Mouse (Mus musculus) granulocyte monocyte progenitor cell, adult 5-6 weeks (primary cell): ENCODE results near the gene Id4. TPM values are rescaled to one million over a fixed set of nuclear protein-coding genes. Genes with fewer than 3 reads are reported as not detected.
A peak's percentile ranks its signal among the peaks of the same experiment; 100 is the strongest.

Experiments
- ATAC-seq: replicated peaks from 2 replicates; pipeline ENCODE4 v1.8.0; 2016; ENCODE audit warnings: mild to moderate bottlenecking, moderate TSS enrichment, inconsistent platforms; ENCODE audit not compliant: poor library complexity, severe bottlenecking
- total RNA-seq, 2 experiments: library from RNA; stranded (forward) in 1 of 2; stranded (reverse) in 1 of 2; fragments of 200-712, 200-1000 nt in 1 of 2; fragments of >200 nt in 1 of 2; fragmentation: Nextera tagmentation in 1 of 2; gene quantifications; 2 replicates each; pipeline ENCODE4 v1.2.3; 2014 to 2017

Gene Id4
- not detected in 2 replicates for total RNA-seq (2014; fragmentation: Nextera tagmentation)
- not detected in 2 replicates for total RNA-seq (2017)

DNA sequence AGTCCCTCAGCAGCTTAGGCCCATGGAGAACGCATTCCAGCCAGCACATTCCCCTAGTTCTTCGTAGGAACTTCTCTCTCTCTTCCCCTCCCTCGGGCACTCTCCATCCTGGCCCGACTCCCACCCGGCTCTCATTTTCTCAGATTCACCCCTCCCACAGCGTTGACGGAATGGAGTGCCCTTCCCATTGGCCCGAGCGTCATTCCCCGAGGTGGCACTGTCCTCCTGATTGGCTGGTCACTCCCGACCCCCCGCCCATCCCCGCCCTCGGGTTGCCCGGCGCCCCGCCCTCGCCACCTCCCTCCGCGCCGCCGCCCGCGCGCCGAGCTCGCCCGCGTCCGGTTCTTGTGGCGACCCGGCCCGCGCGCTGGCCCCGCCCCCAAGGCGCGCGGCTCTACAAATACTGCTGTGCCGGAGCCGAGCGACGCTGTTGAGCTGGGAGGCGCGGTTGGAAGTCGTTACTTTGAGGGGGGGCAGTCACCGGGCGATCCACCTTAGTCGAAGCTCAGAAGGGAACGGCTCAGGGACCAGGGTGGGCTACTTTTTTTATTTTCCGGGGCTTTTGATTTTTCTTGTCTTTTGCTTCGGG, at the start of gene Id4:
TSS of gene Id4 (plus strand) at position 539 of the 589 bp plus-strand sequence.
- peak; percentile 89 for ATAC-seq

DNA sequence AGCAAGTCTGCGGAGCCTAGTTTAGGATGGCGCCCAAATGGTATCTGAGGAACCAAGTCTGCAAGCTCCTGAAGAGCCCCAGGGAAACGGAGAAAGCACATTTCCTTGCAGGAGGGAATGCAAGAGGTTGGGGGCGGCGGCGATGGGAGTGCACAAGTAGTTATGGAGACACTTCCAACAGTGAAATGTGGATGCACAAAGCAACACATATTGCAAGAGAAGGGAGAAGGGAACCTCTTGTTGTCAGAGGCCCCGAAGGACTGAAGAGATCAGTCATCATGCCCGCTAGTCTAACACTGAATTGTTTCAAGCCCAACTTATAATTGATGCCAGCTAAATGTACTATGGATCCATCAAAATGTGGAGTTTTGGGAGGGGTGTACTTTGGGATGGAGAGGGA, 33.9 kb upstream of the Id4 start:
- ATAC-seq, result no peak

DNA sequence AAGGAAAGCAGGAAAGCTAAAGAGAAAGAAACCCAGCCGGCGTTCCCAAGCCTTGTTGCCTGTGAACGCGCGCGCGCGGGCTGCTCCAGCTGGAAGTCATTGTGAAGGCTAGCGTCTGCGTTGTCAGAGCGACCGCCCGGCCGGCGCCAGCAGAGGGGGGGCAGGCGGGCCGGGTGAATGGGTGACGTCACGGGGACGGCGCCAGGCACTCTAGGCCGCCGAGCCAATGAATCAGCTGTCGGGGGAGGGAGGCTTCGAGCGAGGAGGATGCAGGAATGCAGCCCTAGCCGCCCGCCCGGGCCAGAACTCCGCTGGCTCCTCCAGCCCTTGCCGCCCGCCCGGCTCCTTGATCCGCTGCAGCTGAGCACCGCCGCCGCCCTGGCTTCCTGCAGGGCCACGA, 33.3 kb upstream of the Id4 start:
- peak; percentile 97 for ATAC-seq

DNA sequence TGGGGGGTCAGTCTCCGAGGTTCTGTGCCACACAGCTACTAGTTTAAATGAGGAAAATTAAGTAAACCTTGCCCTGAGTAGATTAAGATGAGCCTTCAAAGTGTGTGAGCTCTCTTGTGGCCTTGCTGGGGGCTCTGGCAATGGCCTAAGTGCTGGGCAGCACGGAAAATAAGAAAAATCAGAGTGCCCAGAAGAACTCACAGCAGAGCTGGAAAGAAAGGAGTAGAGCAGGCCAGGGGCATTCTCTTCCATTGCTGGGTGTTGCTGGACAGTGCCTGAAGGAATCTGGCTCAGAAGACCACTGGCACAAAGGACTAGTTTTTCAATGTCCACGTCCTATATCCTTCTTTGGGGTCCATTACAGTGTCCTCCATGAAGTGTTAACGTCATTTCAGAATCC, 32.9 kb upstream of the Id4 start:
- ATAC-seq, result no peak

DNA sequence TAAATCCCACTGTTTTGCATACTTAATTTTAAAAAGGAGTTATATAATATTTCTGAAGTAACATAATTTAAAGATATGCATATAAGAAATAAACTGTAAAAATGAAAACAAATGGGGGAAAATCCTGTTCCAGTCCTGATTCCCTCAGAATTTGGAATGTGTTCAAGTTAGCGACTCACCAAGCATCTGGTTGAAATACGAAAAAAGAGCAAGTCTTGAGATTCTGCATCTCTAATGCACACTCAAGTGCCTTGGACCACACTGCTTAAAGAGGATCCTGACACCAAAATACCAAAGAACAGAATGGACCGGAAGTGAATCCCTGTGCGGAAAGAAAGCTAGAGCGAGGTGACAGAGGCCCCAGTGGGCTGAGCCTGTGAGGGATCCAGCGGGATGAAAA, 30.0 kb upstream of the Id4 start:
- ATAC-seq, result no peak

DNA sequence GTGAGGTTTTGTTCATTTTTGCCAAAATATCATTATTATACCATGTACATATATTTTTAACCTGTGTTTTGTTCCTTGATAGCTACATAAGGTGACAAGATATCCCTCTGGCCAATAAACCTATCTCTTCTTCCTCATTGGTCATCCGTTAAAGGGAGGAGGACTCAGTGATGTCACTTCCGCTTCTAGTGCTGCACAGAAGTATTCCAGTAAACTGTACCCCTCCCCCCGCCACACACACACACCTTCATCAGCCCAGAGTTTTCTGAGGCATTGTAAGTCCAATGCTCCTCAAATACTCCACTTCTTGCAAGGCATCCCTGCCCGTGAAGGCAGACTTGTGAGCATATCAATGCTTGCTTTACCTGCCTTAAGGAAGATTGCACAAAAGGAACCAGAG, 24.6 kb upstream of the Id4 start:
- ATAC-seq, result no peak

DNA sequence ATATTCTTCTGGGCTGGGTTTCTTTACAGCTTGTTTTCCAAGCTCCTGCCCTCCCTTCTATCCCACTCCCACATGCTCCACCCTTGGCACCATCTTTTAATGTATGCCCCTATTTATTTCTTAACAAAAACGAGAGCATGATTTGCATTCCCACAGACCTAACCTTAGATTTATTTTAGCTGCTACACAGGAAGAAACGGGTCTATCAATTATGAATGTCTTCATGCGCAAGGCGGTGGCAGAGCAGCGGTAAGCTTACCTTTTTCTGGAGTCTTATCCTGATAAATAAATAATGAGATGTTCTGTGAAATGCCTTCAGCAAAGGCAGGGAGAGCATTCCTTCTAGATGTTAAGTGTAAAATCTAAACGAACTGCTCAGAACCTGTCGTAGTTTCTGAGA, 24.2 kb upstream of the Id4 start:
- ATAC-seq, result no peak

DNA sequence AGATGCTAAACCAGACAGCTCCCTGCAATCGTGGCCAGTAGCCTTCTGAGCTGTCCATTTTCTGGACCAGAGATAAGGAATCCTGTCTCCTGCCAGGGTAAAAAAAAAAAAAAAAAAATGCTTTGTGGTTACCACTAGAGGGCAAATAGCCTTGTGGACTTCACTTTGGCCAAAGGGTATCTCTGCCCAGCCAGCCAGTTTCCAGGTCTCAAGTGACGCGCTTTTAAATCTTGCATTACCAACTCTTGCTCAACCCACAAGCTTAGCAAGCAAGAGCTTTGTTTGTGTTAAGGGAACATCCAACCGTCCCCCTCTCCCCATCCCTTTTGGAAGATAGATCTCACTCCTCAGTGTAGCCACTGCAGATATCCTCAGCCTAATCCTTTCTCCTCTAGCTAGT, 23.5 kb upstream of the Id4 start:
- no peak for ATAC-seq

DNA sequence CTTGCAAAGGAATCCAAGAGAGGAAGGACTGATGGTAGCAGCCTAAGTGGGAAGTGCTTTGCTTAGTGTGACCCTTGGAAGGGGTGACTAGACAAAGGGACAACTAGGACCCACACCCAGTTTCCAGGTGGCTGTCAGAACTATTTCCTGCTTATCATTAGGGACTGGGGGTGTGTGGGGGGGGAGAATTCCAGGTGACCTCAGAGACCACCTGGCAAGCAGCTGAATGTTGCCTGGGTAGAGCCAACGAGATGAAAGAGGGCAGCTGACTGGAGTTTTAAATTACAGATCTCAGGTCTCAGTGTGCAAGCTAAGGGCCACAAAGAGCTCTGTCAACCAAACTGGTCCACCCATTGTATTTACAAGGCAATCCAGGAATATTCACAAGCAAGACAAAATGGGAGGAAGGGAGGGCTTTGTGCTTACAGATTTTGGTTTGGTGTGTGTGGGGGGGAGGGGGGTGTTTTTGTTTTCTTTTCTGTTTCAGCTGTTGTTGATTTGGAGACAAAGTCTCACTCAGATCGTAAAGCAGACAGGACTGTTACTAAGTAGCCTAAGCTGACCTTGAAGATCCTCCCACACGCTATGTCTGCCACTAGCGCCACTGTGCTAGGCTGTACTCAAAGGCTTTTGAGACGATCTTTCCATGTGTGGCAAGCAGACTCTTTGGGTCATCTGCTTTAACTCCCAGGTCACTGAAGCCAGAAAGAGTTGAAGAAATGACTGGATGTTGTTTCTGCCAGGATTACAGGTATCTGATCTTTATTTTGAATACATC, 15.6 kb upstream of the Id4 start:
- ATAC-seq, result no peak

DNA sequence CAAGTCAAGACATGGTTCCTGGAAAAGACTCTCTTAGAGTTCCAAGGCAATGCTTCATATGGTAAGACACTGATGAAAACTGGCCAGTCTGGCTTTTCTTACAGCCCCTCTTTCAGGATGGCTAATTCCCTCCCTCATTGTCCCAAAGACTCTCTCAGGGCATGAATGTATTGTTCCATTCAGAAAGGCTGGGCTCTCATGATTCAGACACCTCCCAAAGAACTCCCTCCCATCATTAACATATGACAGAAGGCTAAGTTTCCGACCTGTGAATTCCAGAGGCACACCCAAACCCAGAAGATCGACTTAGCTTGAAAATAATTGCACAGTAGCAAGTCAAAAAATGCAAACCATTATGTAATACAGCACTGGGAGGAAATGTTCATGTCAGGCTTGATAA, 8.5 kb upstream of the Id4 start:
- ATAC-seq, result no peak

DNA sequence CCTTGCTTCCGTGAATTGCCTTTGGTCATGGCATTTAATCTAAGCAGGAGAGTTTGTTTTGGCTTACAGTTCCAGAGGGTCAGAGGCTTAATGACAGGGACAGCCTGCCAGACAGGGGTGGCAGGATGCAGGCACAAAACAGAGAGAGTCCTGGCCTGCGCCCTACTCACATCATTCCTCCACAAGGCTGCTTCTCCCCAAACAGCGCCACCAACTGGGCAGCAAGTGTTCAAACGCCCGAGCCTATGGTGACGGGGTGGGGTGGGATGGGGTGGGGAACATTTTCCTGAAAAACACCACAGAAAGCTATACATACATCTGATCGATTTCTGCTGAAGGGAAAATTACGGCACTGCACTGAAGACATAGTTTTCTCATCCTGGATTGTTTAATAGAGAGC, 6.0 kb upstream of the Id4 start:
- no peak for ATAC-seq

DNA sequence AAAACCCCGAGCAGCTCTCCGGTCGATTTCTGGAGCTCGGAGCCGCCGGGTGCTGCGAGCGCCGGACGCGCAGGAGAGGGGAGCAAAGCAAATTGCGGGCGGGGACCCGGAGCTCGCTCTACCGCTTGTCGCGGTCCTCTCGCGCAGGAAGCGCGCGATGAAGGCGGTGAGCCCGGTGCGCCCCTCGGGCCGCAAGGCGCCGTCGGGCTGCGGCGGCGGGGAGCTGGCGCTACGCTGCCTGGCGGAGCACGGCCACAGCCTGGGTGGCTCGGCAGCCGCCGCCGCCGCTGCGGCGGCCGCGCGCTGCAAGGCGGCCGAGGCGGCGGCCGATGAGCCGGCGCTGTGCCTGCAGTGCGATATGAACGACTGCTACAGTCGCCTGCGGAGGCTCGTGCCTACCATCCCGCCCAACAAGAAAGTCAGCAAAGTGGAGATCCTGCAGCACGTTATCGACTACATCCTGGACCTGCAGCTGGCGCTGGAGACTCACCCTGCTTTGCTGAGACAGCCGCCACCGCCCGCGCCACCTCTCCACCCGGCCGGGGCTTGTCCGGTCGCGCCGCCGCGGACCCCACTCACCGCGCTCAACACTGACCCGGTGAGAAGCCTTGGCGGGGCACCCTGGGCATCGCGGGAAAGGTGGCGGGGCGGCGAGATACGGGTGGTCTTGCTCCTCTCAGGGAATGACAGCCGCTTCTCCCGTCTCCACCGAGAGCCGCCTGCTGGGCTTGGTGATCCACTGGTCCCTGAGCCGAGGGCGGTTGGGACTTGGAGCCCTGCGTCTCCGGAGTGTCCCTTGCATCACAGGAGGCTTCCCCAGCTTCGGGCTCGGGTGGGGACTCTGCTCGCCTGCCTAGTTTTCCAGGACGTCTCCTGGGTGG, 553 bp downstream of the Id4 start:
- no peak for ATAC-seq

DNA sequence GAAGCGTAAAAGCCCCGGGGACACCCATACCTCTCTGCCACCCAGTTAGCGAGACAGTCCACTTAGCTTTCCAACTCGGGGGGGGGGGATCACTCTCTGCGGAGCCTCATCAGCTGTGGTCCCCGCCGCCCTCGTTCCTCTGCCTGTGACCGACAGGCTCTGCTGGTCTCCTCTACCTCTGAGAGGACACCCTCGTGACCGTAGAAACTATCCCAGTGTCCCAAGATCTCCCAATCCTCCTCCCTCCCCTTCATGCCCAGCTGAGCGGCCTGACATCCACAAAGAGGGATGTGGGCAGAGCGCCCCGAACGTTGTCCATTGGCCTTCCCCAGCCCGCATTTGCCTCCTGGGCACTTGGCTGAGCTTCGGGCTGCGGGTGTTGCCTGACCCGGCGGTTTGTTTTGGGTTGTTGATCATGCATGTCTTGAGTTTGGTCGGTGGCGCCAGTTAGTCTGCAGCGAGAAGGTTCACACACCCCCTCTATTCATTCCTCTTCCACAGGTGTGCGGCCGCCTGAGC, 1.5 kb downstream of the Id4 start:
- 0 out of 2 replicates have a peak, but pooled peaks have one; percentile 9 for ATAC-seq

DNA sequence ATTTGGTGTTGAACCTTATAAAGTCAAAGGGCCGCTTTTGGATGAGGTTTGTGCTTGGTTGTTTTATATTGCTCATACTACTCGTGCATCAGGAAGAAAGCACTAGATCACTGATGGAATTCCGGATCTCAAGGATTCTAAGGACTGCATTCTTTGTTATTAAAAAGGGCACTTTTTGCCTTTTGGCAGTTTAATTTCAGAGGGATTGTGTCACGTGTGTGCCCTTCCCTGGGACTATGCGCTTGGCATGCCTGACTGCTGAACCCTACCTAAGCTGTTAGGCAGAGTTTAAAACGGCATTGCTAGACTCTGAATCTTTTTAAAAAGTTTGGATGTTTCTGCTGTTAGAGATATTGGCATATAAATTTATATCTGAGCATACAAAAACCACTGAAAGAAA, 4.0 kb downstream of the Id4 start:
- ATAC-seq, result no peak

DNA sequence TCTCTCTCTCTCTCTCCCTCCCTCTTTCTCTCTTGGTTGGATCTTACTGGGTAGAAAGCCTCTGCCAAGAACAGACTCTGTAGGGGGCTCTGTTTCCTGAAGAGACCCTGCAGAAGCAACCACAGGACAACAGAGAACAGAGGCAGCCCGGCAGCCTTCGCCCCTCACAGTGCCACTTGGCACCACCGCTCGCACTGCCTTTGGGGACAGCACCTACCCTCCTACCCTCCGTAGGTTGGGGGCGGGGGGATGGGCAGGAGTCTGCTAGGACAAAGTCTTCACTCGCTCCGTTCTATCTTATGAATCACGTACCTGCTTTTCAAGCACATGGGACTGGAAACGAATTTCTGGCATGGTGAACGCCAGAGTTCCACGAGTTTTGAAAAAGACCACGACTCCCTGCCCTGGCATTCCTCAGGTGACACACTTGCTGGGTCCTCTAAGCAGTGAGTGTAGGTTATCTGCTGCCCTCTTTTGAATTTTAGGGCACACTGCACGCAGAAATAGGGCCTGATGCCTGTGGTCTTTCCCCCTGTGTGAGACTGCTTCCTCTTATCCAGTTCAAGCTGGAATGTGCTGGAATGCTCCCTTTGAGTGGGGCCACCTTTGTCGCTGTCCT, 12.5 kb downstream of the Id4 start:
- ATAC-seq, result no peak

DNA sequence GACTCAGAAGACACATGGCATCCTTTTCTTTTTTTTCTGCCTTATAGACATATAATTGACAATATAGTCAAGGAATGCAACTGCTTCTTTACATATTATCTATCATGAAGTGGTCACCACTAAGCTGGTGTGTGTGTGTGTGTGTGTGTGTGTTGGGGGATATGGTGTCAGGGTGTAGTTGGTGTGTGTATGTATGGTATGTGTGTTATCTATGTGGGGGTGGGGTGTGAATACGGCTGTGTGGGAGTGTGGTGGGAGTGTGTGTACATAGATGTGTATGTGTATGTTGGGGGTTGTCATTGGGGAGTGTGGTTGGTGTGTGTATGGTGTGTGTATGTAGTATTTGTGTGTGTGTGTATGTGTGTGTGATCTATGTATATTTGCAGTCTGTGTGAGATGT, 13.1 kb downstream of the Id4 start:
- ATAC-seq, result no peak

DNA sequence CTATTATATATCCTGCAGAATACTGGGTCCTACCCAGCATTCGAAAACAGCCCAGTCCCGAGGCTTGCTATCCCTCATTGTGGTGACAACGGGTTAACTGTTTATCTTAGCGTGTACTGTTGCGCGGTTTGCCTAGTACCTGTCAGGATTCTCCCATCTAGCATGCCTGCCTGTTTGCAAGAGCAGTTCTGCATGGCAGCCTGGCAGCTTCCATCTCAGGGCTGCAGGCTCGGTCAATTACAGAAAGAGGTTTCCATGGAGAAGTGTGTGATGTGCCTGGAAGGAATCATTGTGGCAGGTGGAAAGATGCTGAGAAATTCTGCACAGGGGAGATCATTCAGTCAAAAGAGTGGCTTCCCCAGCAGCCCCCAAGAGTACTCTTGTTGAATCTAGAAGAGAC, 16.0 kb downstream of the Id4 start:
- ATAC-seq, result no peak

DNA sequence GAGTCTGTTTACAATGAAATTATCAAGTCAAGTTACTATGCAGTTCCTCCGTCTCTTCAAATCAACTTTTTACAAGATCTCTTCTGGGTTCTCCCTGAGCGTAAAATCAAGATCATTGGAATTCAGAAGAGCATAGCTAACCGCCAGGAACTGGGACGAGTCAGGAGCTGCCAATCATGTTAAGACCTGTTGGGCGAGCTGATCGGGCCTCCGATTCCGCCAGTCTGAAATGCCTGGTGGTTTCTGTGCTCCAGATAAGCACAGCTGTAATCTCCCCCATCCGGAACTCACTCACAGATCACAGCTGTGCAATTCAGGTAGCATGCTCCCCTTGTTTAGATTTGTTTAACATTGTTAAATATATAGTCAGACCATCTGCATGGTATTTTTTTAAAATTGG, 23.4 kb downstream of the Id4 start:
- no peak for ATAC-seq

DNA sequence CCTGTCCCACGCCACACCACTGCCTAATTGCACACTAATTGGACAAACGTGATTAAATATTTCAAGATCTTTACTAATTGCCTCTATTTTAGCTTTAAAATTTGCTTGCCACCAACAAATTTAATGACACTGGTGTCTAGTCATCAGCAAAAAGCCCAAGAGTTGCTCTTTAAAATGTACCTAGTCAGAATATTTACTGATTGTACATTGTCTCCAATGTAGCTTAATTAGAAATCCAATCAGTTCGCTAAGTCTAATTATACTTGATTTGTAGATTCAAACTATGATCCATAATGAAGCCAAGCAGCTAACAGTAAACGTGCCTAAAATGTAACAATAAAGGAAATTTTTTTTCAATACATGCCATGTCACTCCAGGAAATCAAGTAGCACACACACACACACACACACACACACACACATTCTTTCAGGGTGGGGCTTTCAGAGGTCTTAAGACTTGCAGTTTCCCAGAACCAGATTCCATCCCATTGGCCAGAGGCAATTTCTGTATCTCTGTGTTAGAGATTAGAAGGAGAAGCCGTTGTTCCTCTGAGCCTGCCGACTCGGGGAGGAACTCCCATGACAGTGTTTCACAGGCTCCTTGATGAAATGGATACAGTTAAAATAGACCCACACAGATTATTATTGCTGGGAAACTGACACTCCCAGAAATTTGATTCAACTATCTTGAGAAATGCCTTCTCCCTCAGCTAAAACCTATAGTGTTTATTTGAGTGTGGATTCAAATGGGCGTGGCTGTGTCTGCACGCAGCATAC, 24.1 kb downstream of the Id4 start:
- ATAC-seq, result no peak

DNA sequence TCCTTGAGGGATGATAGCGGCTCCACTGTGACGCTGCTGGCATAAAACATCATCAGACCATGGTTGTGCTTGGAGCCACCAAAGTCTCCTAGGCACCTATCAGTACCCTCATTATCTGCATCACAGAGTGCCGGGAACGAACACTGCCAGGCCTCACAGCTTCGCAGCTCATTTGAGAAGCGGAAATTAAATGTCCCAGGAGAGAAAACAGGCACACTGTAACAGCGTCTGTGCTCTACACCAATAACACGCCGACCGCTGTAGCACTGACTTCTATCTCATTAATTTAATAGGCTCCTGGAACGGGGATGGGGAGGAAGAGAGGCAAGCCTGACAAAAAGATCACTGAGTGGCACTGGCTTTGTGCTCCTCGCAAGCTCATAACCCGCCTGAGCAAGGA, 29.4 kb downstream of the Id4 start:
- ATAC-seq, result no peak
